ENCODE assay signal across 9 mouse cellular contexts in genomic region chr13:116002391-116002899, GRCm38 (mm10).
DNase-seq lines count a peak whose midpoint lies in the region; ATAC-seq and TF ChIP-seq lines count a peak whose summit lies in the region.
"Had no signal": no experiment of that assay in that cellular context is flagged by ENCODE, and none has a peak within 500 bp of the region (broad histone marks: within the 10 kb centered on the region; RNA-seq: fewer than 3 reads in every experiment).

No protein-coding gene starts in this region.

- intact Hi-C loops in gastrocnemius, postnatal 36 days (cut with DNase I), result no loop called here
- intact Hi-C loops in left cerebral cortex, adult 2 months (cut with DNase I), result no loop called here

- H3K36me3 ChIP-seq in liver, adult 2 months (ENCODE audit: control insufficient read depth, insufficient read depth, low read length), result no peaks in the 10 kb centered on the region
- no peaks in the 10 kb centered on the region for H3K36me3 ChIP-seq in liver, embryonic 12.5 days
- H3K36me3 ChIP-seq in midbrain, embryonic 13.5 days, result no peaks in the 10 kb centered on the region
- no peaks in the 10 kb centered on the region for H3K36me3 ChIP-seq in thymus, adult 2 months (ENCODE audit: control insufficient read depth, insufficient read depth, low read length)
- H3K36me3 ChIP-seq: midbrain, embryonic 12.5 days had no signal

- H3K9me3 ChIP-seq in liver, embryonic 12.5 days (replicated peaks), result no peaks in the 10 kb centered on the region
- no peaks in the 10 kb centered on the region for H3K9me3 ChIP-seq in midbrain, embryonic 13.5 days
- H3K9me3 ChIP-seq: midbrain, embryonic 12.5 days had no signal

- no peaks in the 10 kb centered on the region for H3K27me3 ChIP-seq in liver, adult 2 months (ENCODE audit: control insufficient read depth, insufficient read depth, low read length)
- no peaks in the 10 kb centered on the region for H3K27me3 ChIP-seq in liver, embryonic 12.5 days (replicated peaks)
- no peaks in the 10 kb centered on the region for H3K27me3 ChIP-seq in midbrain, embryonic 13.5 days
- H3K27me3 ChIP-seq in thymus, adult 2 months (ENCODE audit: control insufficient read depth, insufficient read depth, low read length), result no peaks in the 10 kb centered on the region
- H3K27me3 ChIP-seq: midbrain, embryonic 12.5 days had no signal

- TF ChIP-seq POLR2A in liver, adult 2 months (IDR thresholded peaks at IDR 0.05; ENCODE audit: extremely low read depth, insufficient read depth, low read length), result no peak
- no peak for TF ChIP-seq POLR2A in thymus, adult 2 months (IDR thresholded peaks at IDR 0.05; ENCODE audit: control insufficient read depth, extremely low read depth, insufficient read depth, low read length, poor library complexity)

- H3K9ac ChIP-seq in liver, adult 2 months (ENCODE audit: low read depth, low read length), result no peak overlapping the region
- no peak overlapping the region for H3K9ac ChIP-seq in liver, embryonic 12.5 days
- H3K9ac ChIP-seq in midbrain, embryonic 13.5 days (replicated peaks), result no peak overlapping the region
- H3K9ac ChIP-seq: midbrain, embryonic 12.5 days had no signal

- 27% methylated on average over 4 of the region's 4 CpGs for WGBS in liver, adult 2 months
- WGBS in liver, embryonic 12.5 days (ENCODE audit: insufficient replicate concordance), result 44% methylated on average over 4 of the region's 4 CpGs
- 73% methylated on average over 4 of the region's 4 CpGs for WGBS in midbrain, embryonic 13.5 days
- WGBS in thymus, adult 2 months, result 68% methylated on average over 4 of the region's 4 CpGs

- H3K4me3 ChIP-seq in liver, adult 2 months (ENCODE audit: insufficient read depth, low read depth, low read length), result no peak overlapping the region
- no peak overlapping the region for H3K4me3 ChIP-seq in liver, embryonic 12.5 days
- H3K4me3 ChIP-seq in left cerebral cortex, adult 2 months, result no peak overlapping the region
- H3K4me3 ChIP-seq in midbrain, embryonic 13.5 days (replicated peaks), result no peak overlapping the region
- H3K4me3 ChIP-seq in thymus, adult 2 months (ENCODE audit: control insufficient read depth, insufficient read depth, low read length), result no peak overlapping the region
- H3K4me3 ChIP-seq: midbrain, embryonic 12.5 days had no signal

- H3K4me2 ChIP-seq in liver, embryonic 12.5 days, result no peak overlapping the region
- H3K4me2 ChIP-seq in midbrain, embryonic 13.5 days (replicated peaks), result no peak overlapping the region
- H3K4me2 ChIP-seq: midbrain, embryonic 12.5 days had no signal

- peak; percentile 80 for DNase-seq in liver, adult 2 months (ENCODE audit: extremely low read depth, low read depth, low spot score)
- DNase-seq in cerebellum, adult 18-20 months, result peak; percentile 3 to 4
- peak; percentile 44 to 51 for DNase-seq in gastrocnemius, postnatal 36 days
- DNase-seq in left cerebral cortex, adult 2 months (ENCODE audit: extremely low spot score in 1 of 2, low spot score in 2 of 2), result peak; percentile 20 to 23
- peak; percentile 74 for DNase-seq in right cerebral cortex, postnatal 4 days
- no peak for DNase-seq in thymus, adult 2 months

- no peak for ATAC-seq in liver, embryonic 12.5 days
- ATAC-seq in midbrain, embryonic 13.5 days, result no peak

- H3K4me1 ChIP-seq in liver, adult 2 months (ENCODE audit: control insufficient read depth, insufficient read depth, low read length), result no peaks in the 10 kb centered on the region
- no peaks in the 10 kb centered on the region for H3K4me1 ChIP-seq in liver, embryonic 12.5 days
- no peaks in the 10 kb centered on the region for H3K4me1 ChIP-seq in midbrain, embryonic 13.5 days (replicated peaks)
- no peaks in the 10 kb centered on the region for H3K4me1 ChIP-seq in thymus, adult 2 months (replicated peaks; ENCODE audit: control insufficient read depth, insufficient read depth, low read length)
- H3K4me1 ChIP-seq: midbrain, embryonic 12.5 days had no signal

- TF ChIP-seq CTCF in liver, adult 2 months (IDR thresholded peaks at IDR 0.05; ENCODE audit: low read depth, low read length), result no peak
- no peak for TF ChIP-seq CTCF in left cerebral cortex, adult 2 months (IDR thresholded peaks at IDR 0.05)
- no peak for TF ChIP-seq CTCF in thymus, adult 2 months (IDR thresholded peaks at IDR 0.05; ENCODE audit: borderline replicate concordance, control insufficient read depth, extremely low read depth, insufficient read depth, low read length, poor library complexity)

- H3K27ac ChIP-seq in liver, adult 2 months (replicated peaks; ENCODE audit: insufficient read depth, low read depth, low read length), result no peak overlapping the region
- H3K27ac ChIP-seq in liver, embryonic 12.5 days, result no peak overlapping the region
- no peak overlapping the region for H3K27ac ChIP-seq in left cerebral cortex, adult 2 months
- no peak overlapping the region for H3K27ac ChIP-seq in midbrain, embryonic 13.5 days
- no peak overlapping the region for H3K27ac ChIP-seq in thymus, adult 2 months (ENCODE audit: control insufficient read depth, insufficient read depth, low read length)
- H3K27ac ChIP-seq: midbrain, embryonic 12.5 days had no signal

- no peaks in the 10 kb centered on the region for H3K79me2 ChIP-seq in liver, adult 2 months (ENCODE audit: control insufficient read depth, insufficient read depth, low read length)
